Mouse (Mus musculus) liver, postnatal 0 days (tissue): ENCODE data around the gene 2410131K14Rik. TPM values are rescaled to one million over a fixed set of nuclear protein-coding genes. Genes with fewer than 3 reads are reported as not detected.

Source experiments
- ATAC-seq: fragments of 200-750 bp; cut with Nextera tagmentation; 2 replicates; pipeline ENCODE4 v1.8.0; 2017; ENCODE audit warnings: mild to moderate bottlenecking, moderate library complexity
- DNase-seq: peaks from one replicate; pipeline ENCODE4 v3.0.0-alpha.2; 2016
- H3K27ac ChIP-seq: fragments of 300-500 bp; sonication (generic); 2 replicates; pipeline ENCODE4 v1.5.1; 2014; ENCODE audit warnings: antibody characterized with exemption, moderate library complexity, mild to moderate bottlenecking, low read depth
- H3K27me3 ChIP-seq: fragments of 300-500 bp; sonication (generic); 2 replicates; pipeline ENCODE4 v1.6.1; 2014; ENCODE audit warnings: low read length, control low read depth, mixed read lengths; ENCODE audit not compliant: insufficient read depth
- H3K36me3 ChIP-seq: fragments of 300-500 bp; sonication (generic); replicated peaks from 2 replicates; pipeline ENCODE4 v1.6.1; 2014; ENCODE audit warnings: mild to moderate bottlenecking, control low read depth, low read length, moderate library complexity, mixed read lengths; ENCODE audit not compliant: insufficient read depth
- H3K4me1 ChIP-seq: fragments of 300-500 bp; sonication (generic); 2 replicates; pipeline ENCODE4 v1.6.1; 2014; ENCODE audit warnings: antibody characterized with exemption, mild to moderate bottlenecking, control low read depth; ENCODE audit not compliant: insufficient read depth
- H3K4me2 ChIP-seq: fragments of 300-500 bp; sonication (generic); 2 replicates; pipeline ENCODE4 v1.6.1; 2014; ENCODE audit warnings: low read depth, mild to moderate bottlenecking, low read length, moderate library complexity, mixed read lengths
- H3K4me3 ChIP-seq: fragments of 300-500 bp; sonication (generic); 2 replicates; pipeline ENCODE4 v1.5.1; 2014; ENCODE audit warnings: low read depth, low read length
- H3K9ac ChIP-seq: fragments of 300-500 bp; sonication (generic); replicated peaks from 2 replicates; pipeline ENCODE4 v1.6.1; 2014; ENCODE audit warnings: mild to moderate bottlenecking, moderate library complexity
- H3K9me3 ChIP-seq: fragments of 300-500 bp; sonication (generic); 2 replicates; pipeline ENCODE4 v1.6.1; 2016; ENCODE audit warnings: mild to moderate bottlenecking, control low read depth, low read length, mixed read lengths
- CTCF ChIP-seq: sonication (generic); IDR thresholded peaks from 2 replicates; pipeline ENCODE4 v1.5.1; 2016; ENCODE audit warnings: antibody characterized with exemption, low read depth
- EP300 ChIP-seq: IDR thresholded peaks from 2 replicates; pipeline ENCODE4 v1.6.1; 2016; ENCODE audit warnings: antibody characterized with exemption, low read depth, mild to moderate bottlenecking
- WGBS: fragments of 180-500 bp; shearing (Covaris S2); extraction: QIAGEN DNeasy Blood & Tissue Kit; methylation state at CpG from one replicate; pipeline ENCODE4 v1.1.7; 2014; ENCODE audit not compliant: insufficient replicate concordance; 5-methylcytosine and 5-hydroxymethylcytosine counted together
- polyA plus RNA-seq: library from polyadenylated mRNA; unstranded; fragments of >200 nt; fragmentation: Nextera tagmentation; extraction: Ambion mirVana; gene quantifications from 2 replicates; pipeline ENCODE4 v1.2.1, GENCODE M21; 2015

The 2410131K14Rik gene
- polyA plus RNA-seq, 1 experiment from 2014 or later: 1.3 TPM

DNA sequence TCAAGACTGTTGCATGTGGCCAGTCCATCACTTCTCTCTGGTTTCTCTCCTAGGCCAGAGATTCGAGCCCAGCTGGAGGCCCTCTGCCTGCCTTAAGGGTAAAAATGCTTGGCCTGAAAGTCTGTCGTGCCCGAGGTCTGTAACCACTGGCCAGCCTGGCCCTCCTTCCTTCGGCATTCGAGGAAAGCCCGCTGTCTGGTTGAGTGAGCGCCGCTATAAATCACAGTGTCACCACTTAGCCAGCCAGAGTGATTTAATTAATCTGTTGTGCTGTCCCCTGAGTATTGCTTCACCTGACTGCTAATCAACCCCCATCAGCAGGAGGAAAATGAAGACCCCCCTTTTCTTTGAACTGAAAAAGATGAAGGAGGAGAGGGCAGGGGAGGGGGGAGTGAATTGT, 31.7 kb downstream of the 2410131K14Rik start:
- peaks cover 2% of the 10 kb centered on the region; the same call in 1 of the 2 replicates for H3K27me3 ChIP-seq
- H3K4me2 ChIP-seq: no peak overlapping the region
- H3K4me1 ChIP-seq: peaks cover 4% of the 10 kb centered on the region
- ATAC-seq (no peak), DNase-seq (no peak)
- H3K9me3 ChIP-seq: no peaks in the 10 kb centered on the region
- H3K4me3 ChIP-seq: no peak overlapping the region
- TF ChIP-seq CTCF (no peak), EP300 (no peak)
- H3K27ac ChIP-seq: no peak overlapping the region
- H3K36me3 ChIP-seq: no peaks in the 10 kb centered on the region
- H3K9ac ChIP-seq: no peak overlapping the region
- 43% methylated on average over 8 of the region's 8 CpGs for WGBS

DNA sequence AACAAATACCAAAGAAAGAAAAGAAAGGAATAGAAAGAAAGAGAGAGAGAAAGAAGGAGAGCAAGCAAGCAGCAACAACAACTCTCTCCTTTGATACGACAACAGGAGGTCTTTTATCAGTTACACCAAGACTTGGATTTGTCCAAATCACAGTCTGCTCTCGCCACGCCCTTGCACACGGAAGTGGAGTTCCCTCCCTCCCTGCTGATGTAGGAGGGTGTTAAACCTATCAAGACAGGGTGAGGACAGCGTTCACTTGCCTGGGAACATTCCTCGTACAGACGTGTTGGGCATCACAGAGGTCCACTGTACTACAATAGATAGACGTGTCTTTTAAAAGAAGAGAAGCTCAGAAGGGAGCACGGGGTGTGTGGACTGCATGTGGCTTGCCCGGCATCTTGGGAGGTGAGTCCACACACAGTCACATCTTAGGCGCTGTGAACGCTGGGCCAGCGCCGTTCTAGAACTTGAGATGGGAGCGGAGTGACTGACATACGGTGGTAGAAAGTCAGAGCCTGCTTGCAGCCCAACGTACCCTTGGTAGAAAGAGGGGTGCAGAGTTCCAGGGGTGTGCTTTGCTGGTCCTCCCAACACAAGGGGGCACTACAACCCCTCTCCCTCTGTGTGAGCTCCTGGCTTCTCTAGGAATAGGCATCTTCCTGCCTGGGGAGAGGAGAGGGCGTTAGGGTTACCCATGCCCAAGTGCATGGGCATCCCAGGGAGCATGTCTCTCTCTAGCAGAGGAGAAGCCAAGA, 32.9 kb downstream of the 2410131K14Rik start:
- Histone ChIP-seq H3K4me2 (no peak overlapping the region), H3K27me3 (no peaks in the 10 kb centered on the region), H3K27ac (no peak overlapping the region), H3K4me1 (peaks cover 4% of the 10 kb centered on the region), H3K9me3 (no peaks in the 10 kb centered on the region), H3K36me3 (no peaks in the 10 kb centered on the region), H3K4me3 (no peak overlapping the region), H3K9ac (no peak overlapping the region)
- 83% methylated on average over 18 of the region's 18 CpGs for WGBS
- no peak for DNase-seq
- no peak for ATAC-seq
- TF ChIP-seq EP300: no peak
- TF ChIP-seq CTCF: peak; percentile 22

DNA sequence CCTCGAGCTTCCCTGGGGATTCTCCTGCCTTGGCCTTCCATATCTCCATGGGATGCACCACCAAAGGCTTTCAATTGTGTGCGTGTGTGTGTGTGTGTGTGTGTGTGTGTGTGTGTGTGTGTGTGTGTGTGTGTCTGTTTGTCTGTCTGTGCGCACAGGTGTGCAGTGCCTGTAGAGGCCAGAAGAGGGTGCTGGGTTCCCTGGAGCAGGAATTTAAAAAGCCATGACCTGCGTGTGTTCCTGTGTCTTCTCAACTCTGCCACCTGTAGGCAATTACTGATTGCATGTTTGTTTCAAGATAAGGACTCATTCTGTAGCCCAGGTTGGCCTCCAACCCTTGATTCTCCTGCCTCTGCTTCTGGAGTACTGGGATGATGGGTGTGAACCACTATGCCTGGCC, 46.4 kb downstream of the 2410131K14Rik start:
- Histone ChIP-seq H3K36me3 (no peaks in the 10 kb centered on the region), H3K27ac (no peak overlapping the region), H3K9ac (no peak overlapping the region), H3K9me3 (no peaks in the 10 kb centered on the region), H3K4me1 (peaks cover 9% of the 10 kb centered on the region), H3K27me3 (no peaks in the 10 kb centered on the region), H3K4me2 (no peak overlapping the region), H3K4me3 (no peak overlapping the region)
- ATAC-seq: no peak
- 86% methylated on average over 4 of the region's 4 CpGs for WGBS
- DNase-seq: no peak
- TF ChIP-seq CTCF (peak; percentile 28; the same call in 1 of the 2 replicates), EP300 (no peak)

DNA sequence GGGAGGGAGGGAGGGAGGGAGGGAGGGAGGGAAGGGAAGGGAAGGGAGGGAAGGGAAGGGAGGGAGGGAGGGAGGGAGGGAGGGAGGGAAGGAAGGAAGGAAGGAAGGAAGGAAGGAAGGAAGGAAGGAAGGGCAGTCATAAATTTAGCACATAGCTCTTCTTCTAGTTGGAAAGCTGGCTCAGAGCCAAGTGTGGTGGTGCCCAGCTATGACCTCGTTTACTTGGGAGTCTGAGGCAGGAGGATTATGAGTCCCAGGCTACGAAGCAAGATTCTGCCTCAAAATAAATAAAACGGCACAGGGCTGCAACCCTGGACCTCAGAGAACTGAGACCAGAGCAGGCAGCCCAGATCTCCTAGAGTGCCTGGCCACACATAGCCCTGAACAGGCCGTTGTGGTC, 47.4 kb downstream of the 2410131K14Rik start:
- DNase-seq (no peak), ATAC-seq (no peak)
- H3K9ac ChIP-seq: no peak overlapping the region
- H3K4me1 ChIP-seq: peaks cover 9% of the 10 kb centered on the region
- WGBS: 55% methylated on average over 4 of the region's 4 CpGs
- H3K4me3 ChIP-seq: no peak overlapping the region
- no peaks in the 10 kb centered on the region for H3K9me3 ChIP-seq
- TF ChIP-seq CTCF (no peak), EP300 (no peak)
- no peak overlapping the region for H3K4me2 ChIP-seq
- H3K27me3 ChIP-seq: no peaks in the 10 kb centered on the region
- no peaks in the 10 kb centered on the region for H3K36me3 ChIP-seq
- H3K27ac ChIP-seq: no peak overlapping the region

DNA sequence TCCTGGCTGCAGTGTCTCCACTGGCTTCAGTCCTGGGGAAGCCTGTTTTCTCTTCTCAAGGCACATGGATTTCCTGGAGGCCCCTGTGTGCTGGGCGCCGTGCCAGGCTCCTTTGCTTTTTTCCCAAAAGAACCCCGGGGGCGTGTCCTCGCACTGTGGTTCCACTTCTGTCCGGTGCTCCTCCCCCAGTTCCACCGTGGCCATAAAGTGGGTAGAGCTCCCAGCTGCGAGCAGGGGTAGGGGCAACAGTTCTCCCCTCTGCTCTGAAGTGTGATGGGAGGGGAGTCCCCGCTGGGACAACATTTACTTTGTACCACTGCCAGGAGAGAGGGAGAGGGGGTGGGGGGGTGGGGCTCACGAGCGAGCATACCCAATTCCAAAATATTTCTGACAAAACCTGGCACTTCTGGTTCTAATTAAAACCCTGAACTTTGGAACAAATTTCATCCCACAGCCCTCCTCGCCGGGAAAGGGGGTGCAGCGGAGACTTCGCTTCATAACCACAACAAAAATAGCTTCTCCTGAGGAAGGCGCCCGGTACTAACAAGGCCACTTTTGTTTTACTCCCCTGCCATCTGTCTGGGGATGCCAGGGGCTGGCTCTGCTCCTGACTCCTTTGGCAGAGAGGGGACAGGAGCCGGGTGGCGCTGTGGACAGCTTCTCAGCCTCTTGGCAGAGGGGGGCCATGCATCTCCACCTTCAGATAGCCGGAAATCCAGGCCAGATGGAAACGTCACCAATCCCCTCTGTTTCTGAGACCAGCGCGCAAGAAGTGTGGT, 49.2 kb downstream of the 2410131K14Rik start:
- DNase-seq: peak; percentile 77
- no peak overlapping the region for H3K9ac ChIP-seq

DNA sequence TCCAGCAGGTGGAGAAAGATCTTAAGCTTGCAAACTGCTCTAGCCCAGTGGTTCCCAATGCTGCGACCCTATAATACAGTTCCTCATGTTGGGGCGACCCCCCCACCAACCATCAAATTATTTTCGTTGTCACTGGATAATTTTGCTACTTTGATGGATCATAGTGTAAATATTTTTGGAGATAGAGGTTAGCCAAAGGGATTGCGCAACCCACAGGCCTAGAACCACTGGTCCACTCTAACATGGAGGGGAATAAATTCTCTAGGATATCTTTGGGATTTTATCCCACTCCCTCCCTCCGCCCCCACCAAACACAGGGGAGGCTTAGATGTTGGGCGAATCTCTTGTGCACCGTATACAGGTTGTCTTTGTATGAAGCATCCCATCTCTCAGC, 49.8 kb downstream of the 2410131K14Rik start:
- no peak for ATAC-seq
- WGBS: 75% methylated on average over 7 of the region's 7 CpGs
- Histone ChIP-seq H3K4me1 (peaks cover 9% of the 10 kb centered on the region), H3K4me3 (no peak overlapping the region), H3K9ac (no peak overlapping the region), H3K36me3 (no peaks in the 10 kb centered on the region), H3K4me2 (no peak overlapping the region), H3K9me3 (no peaks in the 10 kb centered on the region), H3K27me3 (no peaks in the 10 kb centered on the region), H3K27ac (no peak overlapping the region)
- no peak for DNase-seq
- TF ChIP-seq CTCF: no peak
- TF ChIP-seq EP300: no peak

More for the DNA sequence above, 49.2 kb downstream of the 2410131K14Rik start:
- H3K27ac ChIP-seq: peak overlapping the region; percentile 22; the same call in 1 of the 2 replicates
- H3K36me3 ChIP-seq: no peaks in the 10 kb centered on the region
- H3K4me3 ChIP-seq: peak overlapping the region; percentile 29; the same call in 1 of the 2 replicates
- TF ChIP-seq CTCF (no peak), EP300 (no peak)
- peak overlapping the region; percentile 53 for H3K4me2 ChIP-seq
- ATAC-seq: peak; percentile 76
- peaks cover 9% of the 10 kb centered on the region for H3K4me1 ChIP-seq
- H3K9me3 ChIP-seq: no peaks in the 10 kb centered on the region
- 41% methylated on average over 22 of the region's 23 CpGs for WGBS
- H3K27me3 ChIP-seq: no peaks in the 10 kb centered on the region
